Mouse (Mus musculus) common myeloid progenitor, adult 5-6 weeks (primary cell): ENCODE data around the gene Asb4. TPM values are rescaled to one million over a fixed set of nuclear protein-coding genes. Genes with fewer than 3 reads are reported as not detected.

Experiments
- ATAC-seq: replicated peaks from 2 replicates; pipeline ENCODE4 v1.8.0; 2016; ENCODE audit warnings: low read depth, mild to moderate bottlenecking, moderate TSS enrichment, inconsistent platforms; ENCODE audit not compliant: poor library complexity, severe bottlenecking
- total RNA-seq: library from RNA; stranded (forward); fragments of 200-1000, 187-1606 nt; gene quantifications from 2 replicates; pipeline ENCODE4 v1.2.3, GENCODE M21; 2017

Gene Asb4
- total RNA-seq, 1 experiment from 2014 or later, result not detected

- peak; percentile 62; the same call in 1 of the 2 replicates for ATAC-seq
These were observed 7.1 kb downstream of the Asb4 start for GRCm38 (mm10) chr6:5390298-5390697.

- ATAC-seq, result no peak
These were observed 7.8 kb downstream of the Asb4 start for GRCm38 (mm10) chr6:5390952-5391351.

DNA sequence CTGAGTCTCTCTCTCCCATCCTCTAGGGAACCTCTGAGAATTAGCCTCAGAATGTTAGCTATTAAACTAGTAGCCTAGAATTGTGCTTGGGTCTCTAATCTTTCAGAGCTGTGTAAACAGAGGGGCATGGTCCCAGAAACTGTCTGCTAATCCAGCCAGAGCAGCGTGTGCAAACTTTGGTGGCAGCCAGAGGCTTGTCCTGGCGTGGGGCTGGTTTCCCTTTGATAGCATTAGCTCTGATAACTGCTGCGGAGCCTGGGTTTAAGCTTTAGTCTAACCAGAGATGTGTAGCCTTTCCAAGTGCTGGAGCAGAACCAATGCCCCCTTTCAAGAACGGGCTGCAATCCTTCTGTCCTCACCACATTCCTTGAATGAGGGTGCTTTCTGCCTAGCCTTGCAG, 11.8 kb downstream of the Asb4 start:
- ATAC-seq, result no peak

GRCm38 (mm10) chr6:5396797-5397196, 13.6 kb downstream of the Asb4 start:
- no peak for ATAC-seq

- peak; percentile 100 for ATAC-seq
These were observed 18.2 kb downstream of the Asb4 start for GRCm38 (mm10) chr6:5401394-5401793.

DNA sequence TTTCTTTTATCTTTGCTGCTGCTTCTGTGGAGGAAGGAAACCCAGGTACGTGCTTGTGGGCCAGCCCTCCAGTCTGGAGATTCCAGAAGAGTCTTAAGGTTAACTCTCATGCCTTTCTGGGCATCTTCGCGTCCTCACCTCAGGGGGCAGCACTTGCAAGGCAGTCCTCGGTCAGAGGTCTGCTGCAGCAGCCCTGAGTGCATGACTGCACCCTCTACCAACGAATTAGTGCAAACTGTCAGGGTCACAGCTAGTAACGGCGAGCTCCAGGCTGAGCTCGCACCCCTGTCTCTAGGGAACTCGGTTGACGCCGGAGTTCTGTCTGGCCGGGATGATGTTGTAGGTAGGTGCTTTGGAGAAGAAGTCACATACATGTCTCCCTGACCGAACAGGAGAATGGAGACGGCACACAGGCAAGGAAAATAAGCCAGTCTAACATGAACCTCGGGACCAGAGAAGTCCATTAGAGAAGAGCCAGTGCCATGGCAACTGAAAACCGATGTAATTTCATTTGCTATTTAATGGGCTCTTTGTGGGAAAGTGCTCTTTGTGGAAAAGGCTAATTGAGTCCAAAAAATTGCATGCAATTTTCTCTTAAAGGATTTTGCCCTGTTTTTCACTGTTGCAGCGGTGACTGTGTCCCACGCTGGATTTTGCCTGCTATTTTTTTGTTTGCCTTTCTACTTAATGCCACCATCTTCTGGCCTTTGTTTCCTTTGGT, 20.1 kb downstream of the Asb4 start:
- ATAC-seq, result no peak

- no peak for ATAC-seq
These were observed 20.8 kb downstream of the Asb4 start for GRCm38 (mm10) chr6:5404016-5404415.

- ATAC-seq, result no peak
These were observed 25.4 kb downstream of the Asb4 start for GRCm38 (mm10) chr6:5408451-5409177.

- no peak for ATAC-seq
These were observed 26.5 kb downstream of the Asb4 start for GRCm38 (mm10) chr6:5409676-5410075.

DNA sequence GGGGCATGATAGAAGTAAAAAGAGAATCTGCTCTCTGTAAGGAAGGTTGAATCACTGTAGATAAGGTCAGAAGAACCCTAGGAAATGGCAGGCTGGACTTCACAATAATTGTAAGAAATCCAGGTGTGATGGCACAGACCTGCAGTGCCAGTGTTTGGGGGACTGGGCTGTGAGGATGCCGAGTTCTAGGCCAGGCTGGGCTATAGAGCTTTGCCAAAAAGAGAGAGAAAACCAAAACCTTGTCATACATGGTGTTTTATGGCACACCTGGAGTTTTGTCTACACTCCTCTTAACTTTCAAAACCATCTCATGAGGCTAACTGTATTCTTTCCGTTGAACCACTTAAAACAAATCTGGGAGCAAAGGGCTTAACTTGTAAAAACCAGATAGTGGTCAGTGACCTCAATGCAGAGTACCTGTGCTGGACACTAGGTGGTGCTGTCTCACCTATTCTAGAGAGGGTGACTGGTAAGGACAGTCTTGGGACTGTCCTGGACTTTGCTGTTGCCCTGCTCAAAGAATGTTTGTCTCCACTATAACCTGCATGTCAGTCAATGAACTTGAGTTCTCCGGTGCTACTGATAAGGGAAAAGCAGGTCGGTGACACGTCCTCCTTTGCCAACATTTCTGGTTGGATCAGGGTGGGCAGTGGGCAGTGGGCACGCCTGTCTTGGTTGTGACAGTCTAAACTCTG, 27.7 kb downstream of the Asb4 start:
- ATAC-seq, result peak; percentile 95

- ATAC-seq, result peak; percentile 63
These were observed 30.1 kb downstream of the Asb4 start for GRCm38 (mm10) chr6:5413282-5413681.

DNA sequence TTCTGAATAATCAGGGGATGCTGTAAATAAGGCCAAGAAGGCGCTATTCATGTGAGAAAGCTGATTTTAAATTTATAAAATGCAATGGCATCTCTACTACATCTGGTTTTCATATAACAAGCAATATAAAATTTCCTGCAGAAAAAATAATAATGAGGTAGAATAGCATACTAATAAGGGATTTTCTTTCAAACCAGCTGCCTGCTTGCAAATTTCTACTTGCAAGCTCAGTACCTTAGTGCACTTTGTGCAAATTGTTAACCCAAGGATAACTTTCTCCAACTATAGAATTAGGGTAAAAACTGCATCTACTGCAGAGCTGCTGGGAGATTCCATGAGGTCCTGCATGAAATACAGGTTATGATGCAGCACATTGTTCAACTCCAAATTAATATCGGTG, 38.3 kb downstream of the Asb4 start:
- ATAC-seq, result no peak

DNA sequence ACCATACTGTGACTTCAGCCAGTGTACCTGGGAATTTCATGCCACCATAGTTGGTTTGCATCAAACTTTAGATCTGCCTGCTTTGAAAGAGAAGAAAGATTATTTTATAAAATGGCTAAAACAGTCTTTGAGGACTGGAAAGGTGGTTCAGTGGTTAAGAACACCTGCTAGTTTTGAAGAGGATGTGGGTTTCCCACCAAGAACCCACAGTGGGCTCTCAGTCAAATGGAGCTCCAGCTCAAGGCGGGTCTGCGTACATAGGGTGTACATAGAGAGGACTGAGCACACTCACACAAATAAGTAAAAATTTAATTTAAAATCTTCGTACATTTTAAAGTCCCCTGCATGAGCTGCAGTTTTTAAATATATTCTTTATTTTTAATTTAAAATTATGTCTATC, 39.2 kb downstream of the Asb4 start:
- no peak for ATAC-seq

- ATAC-seq, result no peak
These were observed 40.4 kb downstream of the Asb4 start for GRCm38 (mm10) chr6:5423594-5423993.

DNA sequence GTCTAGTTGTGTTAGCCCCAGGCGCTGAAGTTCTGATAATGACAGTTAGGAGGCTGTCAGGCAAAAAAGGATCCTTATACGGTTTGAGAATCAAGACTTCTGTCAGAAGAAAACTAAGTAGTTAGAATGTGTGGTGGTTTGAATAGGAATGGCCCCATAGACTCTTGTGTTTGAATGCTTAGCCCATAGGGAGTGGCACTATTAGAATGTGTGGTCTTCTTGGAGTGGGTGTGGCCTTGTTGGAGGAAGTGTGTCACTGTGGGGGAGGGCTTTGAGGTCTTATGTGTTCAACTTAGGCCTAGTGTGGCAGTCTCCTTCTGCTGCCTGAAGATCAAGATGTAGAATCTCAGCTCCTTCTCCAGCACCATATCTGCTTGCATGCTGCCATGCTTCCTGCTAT, 43.8 kb downstream of the Asb4 start:
- no peak for ATAC-seq

DNA sequence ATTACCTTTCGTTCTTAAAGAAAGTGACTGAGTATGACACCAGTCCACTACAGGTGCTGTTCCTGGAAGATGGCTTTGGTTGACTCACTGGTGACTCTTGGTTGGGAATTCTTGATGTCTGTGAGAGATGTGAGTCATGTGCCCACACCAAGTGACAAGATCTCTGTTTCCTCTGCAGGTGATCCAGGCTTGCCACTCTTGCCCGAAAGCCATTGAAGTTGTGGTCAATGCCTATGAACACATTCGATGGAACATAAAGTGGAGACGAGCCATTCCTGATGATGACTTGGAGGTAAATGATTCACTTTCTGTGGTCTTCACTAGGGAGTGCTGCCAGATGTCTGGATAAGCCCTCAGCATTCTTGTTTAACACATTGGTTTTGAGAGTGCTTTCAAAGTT, 46.4 kb downstream of the Asb4 start:
- no peak for ATAC-seq

- no peak for ATAC-seq
These were observed 46.9 kb downstream of the Asb4 start for GRCm38 (mm10) chr6:5429982-5430550.

DNA sequence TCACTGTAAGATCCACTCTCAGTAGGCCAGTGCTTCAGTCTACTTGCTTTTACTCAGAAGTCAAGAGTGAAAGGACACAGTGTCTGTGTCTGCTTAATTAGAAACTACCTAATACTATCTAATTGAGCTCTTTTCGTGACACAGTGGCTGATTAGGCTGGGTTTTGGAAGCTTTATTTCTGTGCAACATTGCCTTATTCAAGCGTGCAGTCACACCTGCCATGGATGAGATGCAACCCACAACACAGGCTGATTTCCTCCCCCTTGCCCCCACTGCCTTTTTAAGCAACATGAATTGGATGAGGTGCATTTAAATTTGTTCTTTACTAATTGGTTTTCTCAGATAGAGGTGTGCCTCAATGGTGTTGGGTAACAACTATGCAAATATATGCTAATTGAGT, 50.7 kb downstream of the Asb4 start:
- no peak for ATAC-seq

DNA sequence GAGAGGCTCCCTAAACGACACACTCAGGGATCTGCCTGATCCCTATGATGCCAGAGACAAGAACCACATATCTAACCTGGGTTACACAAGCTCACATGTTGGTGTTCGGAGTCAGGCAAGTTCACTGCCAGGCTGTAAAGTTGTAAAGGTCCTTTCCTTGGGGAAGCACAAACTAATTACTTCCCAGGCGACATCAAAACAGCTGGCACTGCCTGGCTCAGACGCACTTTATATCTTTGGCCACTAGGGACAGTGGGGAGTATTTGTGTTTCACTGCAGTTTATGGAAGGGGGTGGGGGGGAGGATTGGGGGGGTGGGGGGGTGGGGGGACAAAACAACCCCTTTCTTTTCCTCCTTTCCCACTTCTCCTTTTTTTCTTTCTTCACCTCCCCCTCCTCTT, 54.6 kb downstream of the Asb4 start:
- peak; percentile 67; the same call in 1 of the 2 replicates for ATAC-seq

GRCm38 (mm10) chr6:5441221-5441620, 58.0 kb downstream of the Asb4 start:
- ATAC-seq, result no peak
